Mouse (Mus musculus): ENCODE data around the gene Cutc. TPM values are rescaled to one million over a fixed set of nuclear protein-coding genes. Genes with fewer than 3 reads are reported as not detected.

Gene Cutc
- polyA plus RNA-seq (2015; fragmentation: Nextera tagmentation; extraction: Ambion mirVana) = 12.4 and 14.1 TPM in 2 replicates

GRCm38 (mm10) chr19:43752489-43753225 is at the start of gene Cutc, which contains the start of gene Cox15:
Gene Cutc, plus strand, starts transcription at chr19:43752996.
Gene Cox15, minus strand, starts transcription at chr19:43753000.
- peak; percentile 95 for ATAC-seq (ENCODE audit: low read depth)
- Histone ChIP-seq H3K27ac (ENCODE audit: low read length) (peak within 1 kb of the TSS; percentile 99), H3K4me2 (ENCODE audit: low read depth, low read length) (peak within 1 kb of the TSS; percentile 59), H3K9me3 (ENCODE audit: control insufficient read depth, low read length) (no peaks in the 10 kb centered on the region), H3K27me3 (ENCODE audit: control insufficient read depth, insufficient read depth, low read depth, low read length) (no peaks in the 10 kb centered on the region), H3K4me3 (ENCODE audit: low read length) (peak within 1 kb of the TSS; percentile 76), H3K36me3 (ENCODE audit: control insufficient read depth, insufficient read depth, low read length) (peaks cover 11% of the 10 kb centered on the region), H3K9ac (ENCODE audit: low read length) (peak within 1 kb of the TSS; percentile 87), H3K4me1 (replicated peaks; ENCODE audit: control insufficient read depth, insufficient read depth, low read length) (peaks cover 4% of the 10 kb centered on the region)
- WGBS = under 1% methylated on average over 62 of the region's 62 CpGs

- H3K36me3 ChIP-seq (ENCODE audit: control insufficient read depth, insufficient read depth, low read length) = peaks cover 29% of the 10 kb centered on the region
- WGBS = 65% methylated on average over 11 of the region's 11 CpGs
- H3K27me3 ChIP-seq (ENCODE audit: control insufficient read depth, insufficient read depth, low read depth, low read length) = no peaks in the 10 kb centered on the region
- ATAC-seq (ENCODE audit: low read depth) = no peak
- no peaks in the 10 kb centered on the region for H3K9me3 ChIP-seq (ENCODE audit: control insufficient read depth, low read length)
- no peak overlapping the region for H3K4me2 ChIP-seq (ENCODE audit: low read depth, low read length)
- H3K9ac ChIP-seq (ENCODE audit: low read length) = no peak overlapping the region
- H3K4me3 ChIP-seq (ENCODE audit: low read length) = no peak overlapping the region
- peaks cover 2% of the 10 kb centered on the region for H3K4me1 ChIP-seq (replicated peaks; ENCODE audit: control insufficient read depth, insufficient read depth, low read length)
- H3K27ac ChIP-seq (ENCODE audit: low read length) = no peak overlapping the region
These were observed 48.6 kb upstream of the Cutc start for GRCm38 (mm10) chr19:43704211-43704610.

- Histone ChIP-seq H3K27ac (ENCODE audit: low read length) (no peak overlapping the region), H3K4me2 (ENCODE audit: low read depth, low read length) (no peak overlapping the region), H3K9ac (ENCODE audit: low read length) (no peak overlapping the region), H3K36me3 (ENCODE audit: control insufficient read depth, insufficient read depth, low read length) (peaks cover 25% of the 10 kb centered on the region), H3K9me3 (ENCODE audit: control insufficient read depth, low read length) (no peaks in the 10 kb centered on the region), H3K4me1 (replicated peaks; ENCODE audit: control insufficient read depth, insufficient read depth, low read length) (peaks cover 2% of the 10 kb centered on the region), H3K4me3 (ENCODE audit: low read length) (no peak overlapping the region), H3K27me3 (ENCODE audit: control insufficient read depth, insufficient read depth, low read depth, low read length) (no peaks in the 10 kb centered on the region)
- 90% methylated on average over 17 of the region's 17 CpGs for WGBS
- no peak for ATAC-seq (ENCODE audit: low read depth)
These were observed 47.9 kb upstream of the Cutc start for GRCm38 (mm10) chr19:43704787-43705497.

- Histone ChIP-seq H3K4me3 (ENCODE audit: low read length) (no peak overlapping the region), H3K27ac (ENCODE audit: low read length) (no peak overlapping the region), H3K27me3 (ENCODE audit: control insufficient read depth, insufficient read depth, low read depth, low read length) (no peaks in the 10 kb centered on the region), H3K9ac (ENCODE audit: low read length) (no peak overlapping the region), H3K4me1 (replicated peaks; ENCODE audit: control insufficient read depth, insufficient read depth, low read length) (peaks cover 2% of the 10 kb centered on the region), H3K4me2 (ENCODE audit: low read depth, low read length) (no peak overlapping the region), H3K36me3 (ENCODE audit: control insufficient read depth, insufficient read depth, low read length) (peaks cover 13% of the 10 kb centered on the region; the same call in 1 of the 2 replicates), H3K9me3 (ENCODE audit: control insufficient read depth, low read length) (no peaks in the 10 kb centered on the region)
- 55% methylated on average over 7 of the region's 7 CpGs for WGBS
- ATAC-seq (ENCODE audit: low read depth) = 0 out of 2 replicates have a peak, but pooled peaks have one; percentile 73
These were observed 44.6 kb upstream of the Cutc start for GRCm38 (mm10) chr19:43708206-43708605.

GRCm38 (mm10) chr19:43709317-43709716 is 43.5 kb upstream of the Cutc start:
- ATAC-seq (ENCODE audit: low read depth) = no peak
- H3K27ac ChIP-seq (ENCODE audit: low read length) = no peak overlapping the region
- H3K27me3 ChIP-seq (ENCODE audit: control insufficient read depth, insufficient read depth, low read depth, low read length) = no peaks in the 10 kb centered on the region
- peaks cover 13% of the 10 kb centered on the region; the same call in 1 of the 2 replicates for H3K36me3 ChIP-seq (ENCODE audit: control insufficient read depth, insufficient read depth, low read length)
- H3K4me2 ChIP-seq (ENCODE audit: low read depth, low read length) = no peak overlapping the region
- peaks cover 2% of the 10 kb centered on the region for H3K4me1 ChIP-seq (replicated peaks; ENCODE audit: control insufficient read depth, insufficient read depth, low read length)
- WGBS = 89% methylated on average over 8 of the region's 8 CpGs
- H3K9me3 ChIP-seq (ENCODE audit: control insufficient read depth, low read length) = no peaks in the 10 kb centered on the region
- H3K9ac ChIP-seq (ENCODE audit: low read length) = no peak overlapping the region
- H3K4me3 ChIP-seq (ENCODE audit: low read length) = no peak overlapping the region

- Histone ChIP-seq H3K4me2 (ENCODE audit: low read depth, low read length) (no peak overlapping the region), H3K27ac (ENCODE audit: low read length) (0 out of 2 replicates have a peak overlapping the region, but pooled peaks have one; percentile 22), H3K4me3 (ENCODE audit: low read length) (no peak overlapping the region), H3K9me3 (ENCODE audit: control insufficient read depth, low read length) (no peaks in the 10 kb centered on the region), H3K36me3 (ENCODE audit: control insufficient read depth, insufficient read depth, low read length) (peaks cover 8% of the 10 kb centered on the region), H3K27me3 (ENCODE audit: control insufficient read depth, insufficient read depth, low read depth, low read length) (no peaks in the 10 kb centered on the region), H3K4me1 (replicated peaks; ENCODE audit: control insufficient read depth, insufficient read depth, low read length) (peaks cover 2% of the 10 kb centered on the region), H3K9ac (ENCODE audit: low read length) (no peak overlapping the region)
- ATAC-seq (ENCODE audit: low read depth) = no peak
- WGBS = 62% methylated on average over 20 of the region's 22 CpGs
These were observed 41.5 kb upstream of the Cutc start for GRCm38 (mm10) chr19:43711159-43711916.

GRCm38 (mm10) chr19:43711971-43712370 is 40.8 kb upstream of the Cutc start:
- 72% methylated on average over 5 of the region's 5 CpGs for WGBS
- ATAC-seq (ENCODE audit: low read depth) = no peak
- H3K27ac ChIP-seq (ENCODE audit: low read length) = no peak overlapping the region
- no peak overlapping the region for H3K4me3 ChIP-seq (ENCODE audit: low read length)
- no peak overlapping the region for H3K9ac ChIP-seq (ENCODE audit: low read length)
- peaks cover 2% of the 10 kb centered on the region for H3K4me1 ChIP-seq (replicated peaks; ENCODE audit: control insufficient read depth, insufficient read depth, low read length)
- H3K36me3 ChIP-seq (ENCODE audit: control insufficient read depth, insufficient read depth, low read length) = peaks cover 8% of the 10 kb centered on the region
- H3K27me3 ChIP-seq (ENCODE audit: control insufficient read depth, insufficient read depth, low read depth, low read length) = no peaks in the 10 kb centered on the region
- no peak overlapping the region for H3K4me2 ChIP-seq (ENCODE audit: low read depth, low read length)
- no peaks in the 10 kb centered on the region for H3K9me3 ChIP-seq (ENCODE audit: control insufficient read depth, low read length)

GRCm38 (mm10) chr19:43720061-43720460 is 32.7 kb upstream of the Cutc start:
- Histone ChIP-seq H3K27ac (ENCODE audit: low read length) (no peak overlapping the region), H3K4me3 (ENCODE audit: low read length) (no peak overlapping the region), H3K9me3 (ENCODE audit: control insufficient read depth, low read length) (no peaks in the 10 kb centered on the region), H3K4me1 (replicated peaks; ENCODE audit: control insufficient read depth, insufficient read depth, low read length) (no peaks in the 10 kb centered on the region), H3K4me2 (ENCODE audit: low read depth, low read length) (no peak overlapping the region), H3K27me3 (ENCODE audit: control insufficient read depth, insufficient read depth, low read depth, low read length) (no peaks in the 10 kb centered on the region), H3K36me3 (ENCODE audit: control insufficient read depth, insufficient read depth, low read length) (peaks cover 2% of the 10 kb centered on the region; the same call in 1 of the 2 replicates), H3K9ac (ENCODE audit: low read length) (no peak overlapping the region)
- ATAC-seq (ENCODE audit: low read depth) = no peak
- 95% methylated on average over 11 of the region's 11 CpGs for WGBS

- no peaks in the 10 kb centered on the region for H3K4me1 ChIP-seq (replicated peaks; ENCODE audit: control insufficient read depth, insufficient read depth, low read length)
- H3K9me3 ChIP-seq (ENCODE audit: control insufficient read depth, low read length) = no peaks in the 10 kb centered on the region
- H3K4me2 ChIP-seq (ENCODE audit: low read depth, low read length) = no peak overlapping the region
- no peaks in the 10 kb centered on the region for H3K27me3 ChIP-seq (ENCODE audit: control insufficient read depth, insufficient read depth, low read depth, low read length)
- H3K9ac ChIP-seq (ENCODE audit: low read length) = no peak overlapping the region
- H3K27ac ChIP-seq (ENCODE audit: low read length) = no peak overlapping the region
- 80% methylated on average over 8 of the region's 8 CpGs for WGBS
- no peak overlapping the region for H3K4me3 ChIP-seq (ENCODE audit: low read length)
- H3K36me3 ChIP-seq (ENCODE audit: control insufficient read depth, insufficient read depth, low read length) = peaks cover 2% of the 10 kb centered on the region; the same call in 1 of the 2 replicates
- ATAC-seq (ENCODE audit: low read depth) = no peak
These were observed 29.9 kb upstream of the Cutc start for GRCm38 (mm10) chr19:43722891-43723290.
